Mouse (Mus musculus): Measurements from ENCODE around the gene Cldn34d. TPM values are rescaled to one million over a fixed set of nuclear protein-coding genes. Genes with fewer than 3 reads are reported as not detected.

Gene Cldn34d
- polyA plus RNA-seq (2012) = not detected in 2 replicates

GRCm38 (mm10) chrX:76602824-76603223, at the start of gene Cldn34d:
Gene Cldn34d, minus strand, starts transcription at chrX:76602924.

Other genes starting within 250 kb of the Cldn34d start
- not detected in 2 replicates for gene Cldn34b4, start 209.6 kb downstream of the Cldn34d start, polyA plus RNA-seq (2012)